9 mouse cellular contexts compared by ENCODE assay signal in the genomic region with DNA sequence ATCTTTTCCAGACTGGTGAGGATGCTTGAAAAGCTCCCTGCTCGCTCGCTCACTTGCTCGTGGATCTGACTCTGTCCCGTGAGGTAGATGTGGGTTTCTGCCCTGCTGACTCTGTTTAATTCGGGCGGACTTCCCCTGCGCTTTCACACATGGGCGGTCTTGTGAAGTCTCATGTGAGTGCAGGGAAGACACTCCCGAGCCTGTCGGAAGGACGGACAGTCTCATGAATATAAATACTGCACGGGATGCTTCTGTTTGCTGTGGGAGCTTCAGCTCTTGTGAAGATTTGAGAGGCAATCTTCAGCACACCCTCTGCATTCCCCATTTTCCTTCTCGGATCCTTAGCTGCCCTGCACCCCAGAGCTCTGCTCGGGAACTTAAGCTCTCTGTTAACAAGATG.
DNase-seq lines count a peak whose midpoint lies in the region; ATAC-seq and TF ChIP-seq lines count a peak whose summit lies in the region.
"Had no signal": no experiment of that assay in that cellular context is flagged by ENCODE, and none has a peak within 500 bp of the region (broad histone marks: within the 10 kb centered on the region; RNA-seq: fewer than 3 reads in every experiment).

No protein-coding gene starts in this region.

- TF ChIP-seq EP300 in liver, postnatal 0 days (IDR thresholded peaks at IDR 0.05; ENCODE audit: low read depth), result no peak

- TF ChIP-seq CTCF in liver, postnatal 0 days (IDR thresholded peaks at IDR 0.05; ENCODE audit: low read depth), result no peak

- H3K27ac ChIP-seq in forebrain, embryonic 10.5 days, result peak overlapping the region; percentile 58; the same call in 1 of the 2 replicates
- H3K27ac ChIP-seq in forebrain, embryonic 13.5 days, result no peak overlapping the region
- H3K27ac ChIP-seq in intestine, embryonic 15.5 days, result no peak overlapping the region
- H3K27ac ChIP-seq in midbrain, embryonic 10.5 days (replicated peaks), result peak overlapping the region; percentile 67
- H3K27ac ChIP-seq in liver, postnatal 0 days (ENCODE audit: low read depth), result no peak overlapping the region

- peaks cover 18% of the 10 kb centered on the region for H3K4me1 ChIP-seq in forebrain, embryonic 10.5 days
- H3K4me1 ChIP-seq in forebrain, embryonic 13.5 days, result peaks cover 16% of the 10 kb centered on the region
- H3K4me1 ChIP-seq in intestine, embryonic 15.5 days (replicated peaks), result 0 out of 2 replicates have a peak, but pooled peaks cover 5% of the 10 kb centered on the region
- peaks cover 32% of the 10 kb centered on the region for H3K4me1 ChIP-seq in midbrain, embryonic 10.5 days
- H3K4me1 ChIP-seq in liver, postnatal 0 days (ENCODE audit: insufficient read depth), result 0 out of 2 replicates have a peak, but pooled peaks cover 2% of the 10 kb centered on the region

- ATAC-seq in forebrain, embryonic 13.5 days, result no peak
- no peak for ATAC-seq in intestine, embryonic 15.5 days
- no peak for ATAC-seq in liver, postnatal 0 days

- WGBS in forebrain, embryonic 10.5 days, result 29% methylated on average over 14 of the region's 14 CpGs
- WGBS in forebrain, embryonic 13.5 days, result 20% methylated on average over 14 of the region's 14 CpGs
- 27% methylated on average over 14 of the region's 14 CpGs for WGBS in intestine, embryonic 15.5 days
- WGBS in midbrain, embryonic 10.5 days, result 22% methylated on average over 14 of the region's 14 CpGs
- 38% methylated on average over 14 of the region's 14 CpGs for WGBS in liver, postnatal 0 days (ENCODE audit: insufficient replicate concordance)

- H3K9me3 ChIP-seq in forebrain, embryonic 10.5 days, result no peaks in the 10 kb centered on the region
- H3K9me3 ChIP-seq in forebrain, embryonic 13.5 days (replicated peaks), result no peaks in the 10 kb centered on the region
- no peaks in the 10 kb centered on the region for H3K9me3 ChIP-seq in intestine, embryonic 15.5 days
- no peaks in the 10 kb centered on the region for H3K9me3 ChIP-seq in midbrain, embryonic 10.5 days (replicated peaks)
- H3K9me3 ChIP-seq in liver, postnatal 0 days (ENCODE audit: low read length), result no peaks in the 10 kb centered on the region

- H3K36me3 ChIP-seq in forebrain, embryonic 10.5 days (replicated peaks), result no peaks in the 10 kb centered on the region
- H3K36me3 ChIP-seq in forebrain, embryonic 13.5 days (ENCODE audit: poor library complexity, severe bottlenecking), result no peaks in the 10 kb centered on the region
- H3K36me3 ChIP-seq in intestine, embryonic 15.5 days, result no peaks in the 10 kb centered on the region
- no peaks in the 10 kb centered on the region for H3K36me3 ChIP-seq in midbrain, embryonic 10.5 days
- no peaks in the 10 kb centered on the region for H3K36me3 ChIP-seq in liver, postnatal 0 days (replicated peaks; ENCODE audit: insufficient read depth, low read length)

- H3K4me3 ChIP-seq in forebrain, embryonic 10.5 days, result no peak overlapping the region
- no peak overlapping the region for H3K4me3 ChIP-seq in forebrain, embryonic 13.5 days
- H3K4me3 ChIP-seq in intestine, embryonic 15.5 days (replicated peaks), result no peak overlapping the region
- peak overlapping the region; percentile 1; the same call in 1 of the 2 replicates for H3K4me3 ChIP-seq in midbrain, embryonic 10.5 days
- H3K4me3 ChIP-seq in liver, postnatal 0 days (ENCODE audit: low read depth, low read length), result no peak overlapping the region

- peaks cover 41% of the 10 kb centered on the region for H3K27me3 ChIP-seq in forebrain, embryonic 10.5 days (ENCODE audit: poor library complexity, severe bottlenecking)
- peaks cover 21% of the 10 kb centered on the region; the same call in 1 of the 2 replicates for H3K27me3 ChIP-seq in forebrain, embryonic 13.5 days
- H3K27me3 ChIP-seq in intestine, embryonic 15.5 days (replicated peaks), result no peaks in the 10 kb centered on the region
- 0 out of 2 replicates have a peak, but pooled peaks cover 6% of the 10 kb centered on the region for H3K27me3 ChIP-seq in midbrain, embryonic 10.5 days (ENCODE audit: low read depth, poor library complexity, severe bottlenecking)
- H3K27me3 ChIP-seq in liver, postnatal 0 days (ENCODE audit: insufficient read depth, low read length), result no peaks in the 10 kb centered on the region

- no peak for DNase-seq in forebrain, embryonic 10.5 days (ENCODE audit: extremely low spot score, low spot score)
- peak; percentile 72 to 76 for DNase-seq in B cell, adult 2 months
- DNase-seq in midbrain, embryonic 10.5 days (ENCODE audit: low spot score), result peak; percentile 41
- no peak for DNase-seq in cerebellum, adult 11-12 months
- DNase-seq in heart, postnatal 14 days, result no peak
- no peak for DNase-seq in liver, postnatal 0 days
- DNase-seq: adrenal gland, postnatal 25 days had no signal

- intact Hi-C loops in heart, postnatal 14 days (cut with DNase I), result no loop called here

- H3K9ac ChIP-seq in forebrain, embryonic 13.5 days, result no peak overlapping the region
- H3K9ac ChIP-seq in intestine, embryonic 15.5 days, result no peak overlapping the region
- H3K9ac ChIP-seq in liver, postnatal 0 days (replicated peaks), result no peak overlapping the region

- H3K4me2 ChIP-seq in forebrain, embryonic 13.5 days, result no peak overlapping the region
- peak overlapping the region; percentile 35 for H3K4me2 ChIP-seq in intestine, embryonic 15.5 days (replicated peaks)
- H3K4me2 ChIP-seq in liver, postnatal 0 days (ENCODE audit: low read depth, low read length), result no peak overlapping the region

Comparison
In these comparisons a context has a peak if more than half of its experiments do, and no peak if none do; other contexts are left out.
1. H3K27ac ChIP-seq: peak in forebrain, embryonic 10.5 days (single experiment) and midbrain, embryonic 10.5 days (single experiment); none in forebrain, embryonic 13.5 days (single experiment), intestine, embryonic 15.5 days (single experiment) and liver, postnatal 0 days (single experiment).
2. DNase-seq: peak in B cell, adult 2 months (2 of 2) and midbrain, embryonic 10.5 days (single experiment); none in forebrain, embryonic 10.5 days (single experiment), cerebellum, adult 11-12 months (single experiment), heart, postnatal 14 days (0 of 2) and liver, postnatal 0 days (single experiment).